ENCODE assay signal across 18 mouse cellular contexts in the genomic region with DNA sequence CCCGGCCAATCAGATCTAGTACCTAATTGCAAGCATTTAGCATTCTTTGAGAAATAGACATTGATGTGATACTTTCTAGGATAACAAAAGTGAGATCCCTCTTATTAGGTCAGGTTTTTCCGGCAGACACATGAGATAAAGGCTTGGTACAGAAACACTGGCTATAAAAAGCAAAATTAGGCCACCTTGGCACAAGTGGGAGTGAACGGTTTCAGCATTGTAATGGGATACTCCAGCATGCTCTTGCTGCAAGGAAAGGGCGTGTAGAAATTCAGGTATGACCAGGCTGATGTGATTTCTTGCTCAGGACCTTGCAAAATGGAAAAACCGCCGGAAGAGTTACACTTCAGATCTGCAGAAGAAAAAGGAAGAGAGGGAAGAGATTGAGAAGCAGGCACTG.
"Had no signal": no experiment of that assay in that cellular context is flagged by ENCODE, and none has a peak within 500 bp of the region (broad histone marks: within the 10 kb centered on the region; RNA-seq: fewer than 3 reads in every experiment).

No protein-coding gene starts in this region.

- H3K4me3 ChIP-seq: midbrain, embryonic 10.5 days; midbrain, embryonic 12.5 days; myocyte; neural tube, embryonic 13.5 days; neural tube, embryonic 15.5 days had no signal

- H3K27me3 ChIP-seq: midbrain, embryonic 12.5 days; neural tube, embryonic 13.5 days; neural tube, embryonic 15.5 days had no signal

- H3K9ac ChIP-seq: midbrain, embryonic 12.5 days; neural tube, embryonic 13.5 days; neural tube, embryonic 15.5 days had no signal

- DNase-seq: lung, adult 18-20 months; lung, postnatal 10 days; lung, postnatal 4 days; midbrain, embryonic 14.5 days; retina, postnatal 1 day; right cerebral cortex, adult 18-20 months; right cerebral cortex, postnatal 25 days; right cerebral cortex, postnatal 4 days; spleen, adult 18-20 months; thymus, adult 18-20 months; thymus, postnatal 14 days; thymus, postnatal 36 days had no signal

- H3K36me3 ChIP-seq: midbrain, embryonic 10.5 days; midbrain, embryonic 12.5 days; neural tube, embryonic 13.5 days; neural tube, embryonic 15.5 days had no signal

- ATAC-seq: midbrain, embryonic 16.5 days had no signal

- H3K9me3 ChIP-seq: midbrain, embryonic 10.5 days; midbrain, embryonic 12.5 days; neural tube, embryonic 13.5 days; neural tube, embryonic 15.5 days had no signal

- H3K4me1 ChIP-seq: midbrain, embryonic 10.5 days; midbrain, embryonic 12.5 days; neural tube, embryonic 13.5 days; neural tube, embryonic 15.5 days had no signal

- H3K4me2 ChIP-seq: midbrain, embryonic 12.5 days; neural tube, embryonic 13.5 days; neural tube, embryonic 15.5 days had no signal

- H3K27ac ChIP-seq: midbrain, embryonic 10.5 days; midbrain, embryonic 12.5 days; neural tube, embryonic 13.5 days; neural tube, embryonic 15.5 days had no signal
